Mouse (Mus musculus) inflammation-experienced regulatory T-cells (primary cell): ENCODE results near the gene Slc2a4. TPM values are rescaled to one million over a fixed set of nuclear protein-coding genes. Genes with fewer than 3 reads are reported as not detected.

ENCODE experiments used
- polyA plus RNA-seq, 2 experiments: library from polyadenylated mRNA; unstranded; fragments of 100-300 nt; shearing (Covaris generic); gene quantifications; one replicate each; pipeline ENCODE4 v1.2.1; 2017

Slc2a4 gene
- polyA plus RNA-seq: 1 to 10 TPM in 1 of 2 experiments, not detected in 1; 1.5 TPM

DNA sequence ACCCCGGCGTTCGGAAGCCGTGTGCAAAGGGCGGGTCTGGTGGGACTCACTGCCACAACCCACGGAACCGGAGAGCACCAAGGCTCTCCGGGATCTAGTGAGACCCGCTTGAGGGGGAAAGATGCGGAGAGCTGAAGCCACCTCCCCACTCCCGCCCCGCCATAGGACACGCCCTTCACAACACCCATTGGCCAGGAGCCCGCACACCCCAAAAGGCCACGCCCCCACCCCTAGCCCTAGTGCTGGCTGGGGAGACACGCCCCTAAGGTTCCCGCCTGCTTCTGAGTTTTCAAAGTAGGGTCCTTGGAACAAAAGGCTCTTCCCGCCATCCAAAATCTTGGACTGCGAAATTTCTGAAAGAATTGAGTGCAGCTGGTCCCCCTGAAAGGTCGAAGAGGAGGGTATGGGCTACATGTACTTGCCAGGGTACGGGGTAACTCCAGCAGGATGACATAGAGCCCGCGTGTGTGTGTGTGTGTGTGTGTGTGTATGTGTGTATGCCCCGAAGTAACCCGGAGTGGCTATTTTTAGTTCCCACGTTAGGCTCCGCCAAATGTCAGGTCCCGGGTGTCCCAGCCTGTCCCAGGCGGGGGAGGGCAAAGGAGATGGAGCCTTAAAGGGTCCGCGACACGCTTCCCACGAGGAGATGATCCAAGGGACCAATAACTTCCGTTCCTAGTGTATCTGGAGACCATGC, at the start of gene Slc2a4:
Gene Slc2a4 (minus strand): TSS at position 123 of the 697 bp plus-strand sequence.

DNA sequence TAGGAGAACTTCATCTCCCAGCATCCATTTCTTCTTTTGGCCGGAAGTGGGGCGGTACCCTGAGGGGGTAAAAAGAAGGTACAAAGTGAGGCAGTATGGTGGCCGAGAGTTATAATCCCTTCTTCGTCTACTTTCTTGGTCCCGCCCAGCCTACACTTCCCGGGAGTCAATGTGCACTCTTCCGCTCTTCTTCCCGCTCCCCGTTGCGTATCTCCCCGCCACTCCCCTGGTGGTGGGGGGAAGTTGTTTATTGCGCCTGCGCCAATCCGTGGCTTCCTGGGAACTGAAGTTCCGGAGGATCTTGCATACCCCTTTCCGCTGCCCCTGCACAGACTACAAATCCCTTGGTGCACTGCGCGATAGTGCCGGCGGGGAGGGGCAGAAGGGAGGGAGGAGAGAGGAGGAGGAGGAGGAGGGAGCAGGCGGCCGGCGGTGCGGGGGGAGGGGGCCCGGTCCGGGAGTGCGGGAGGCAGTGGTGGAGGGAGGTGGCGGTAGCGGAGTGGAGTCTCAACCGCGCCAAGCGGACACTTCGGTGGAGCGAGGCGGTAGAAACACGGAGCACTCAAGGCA, 47.5 kb upstream of the Slc2a4 start, which contains the start of gene Phf23:
Gene Phf23 (plus strand): TSS at position 387 of the 570 bp plus-strand sequence.

DNA sequence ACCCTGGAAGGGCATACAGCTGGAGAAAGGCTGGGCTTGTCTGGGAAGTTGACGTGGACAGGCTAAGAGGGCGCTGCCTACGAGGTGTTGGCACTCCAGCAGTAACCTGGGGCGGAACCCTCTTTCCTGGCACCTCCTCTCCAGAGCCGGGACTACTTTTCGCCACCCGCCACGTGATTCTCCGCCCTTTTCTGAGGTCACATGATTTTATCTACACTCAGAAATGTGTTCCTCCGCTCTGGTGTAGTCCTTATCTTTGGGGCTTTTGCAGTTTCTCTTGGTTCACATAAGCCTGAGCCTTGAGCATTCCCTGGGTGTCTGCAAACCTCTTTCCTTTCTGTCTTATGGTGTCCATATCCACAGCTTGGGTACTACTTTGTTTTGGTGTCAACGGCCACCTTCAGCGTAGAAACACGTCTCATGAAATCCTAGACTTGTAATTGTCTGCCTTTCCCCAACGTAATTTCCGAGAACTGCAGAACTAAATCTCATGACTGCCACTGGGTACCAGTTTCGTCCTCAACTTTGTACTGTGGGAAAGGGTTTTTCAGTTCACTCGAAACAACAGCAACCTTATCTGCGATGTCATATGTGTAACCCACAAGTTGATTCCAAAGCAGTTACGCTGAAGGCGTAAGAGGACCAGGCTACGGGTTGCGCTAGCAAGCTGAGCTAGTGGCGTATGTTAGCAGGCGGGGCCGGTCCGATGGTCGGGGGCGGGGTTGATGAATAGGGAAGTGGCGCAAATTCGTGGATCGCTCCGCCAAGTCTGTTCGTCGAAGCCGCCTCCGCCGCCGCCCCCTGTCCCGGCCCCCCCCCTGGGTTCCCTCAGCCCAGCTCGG, 43.1 kb upstream of the Slc2a4 start, which contains the start of gene Gabarap:
Gene Gabarap (plus strand): TSS at position 294 of the 842 bp plus-strand sequence.

DNA sequence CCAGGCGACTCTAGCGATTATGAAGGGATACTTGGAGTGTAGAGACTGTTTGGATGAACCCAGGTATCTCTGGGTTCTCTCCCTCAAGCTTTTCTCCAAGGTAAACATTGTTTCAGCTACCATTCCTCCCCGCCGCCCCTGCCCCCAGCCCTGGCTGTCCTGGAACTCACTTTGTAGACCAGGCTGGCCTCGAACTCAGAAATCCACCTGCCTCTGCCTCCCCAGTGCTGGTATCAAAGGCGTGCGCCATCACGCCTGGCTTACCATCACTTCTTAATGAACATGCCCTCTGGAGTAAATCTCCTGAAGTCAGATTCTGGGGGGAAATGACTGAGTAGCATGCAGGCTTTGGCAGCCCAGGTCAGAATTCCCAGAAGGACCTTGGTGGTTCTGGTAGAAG, 34.2 kb upstream of the Slc2a4 start, which contains the start of gene Elp5:
Gene Elp5 (minus strand): TSS at position 293 of the 400 bp plus-strand sequence.

DNA sequence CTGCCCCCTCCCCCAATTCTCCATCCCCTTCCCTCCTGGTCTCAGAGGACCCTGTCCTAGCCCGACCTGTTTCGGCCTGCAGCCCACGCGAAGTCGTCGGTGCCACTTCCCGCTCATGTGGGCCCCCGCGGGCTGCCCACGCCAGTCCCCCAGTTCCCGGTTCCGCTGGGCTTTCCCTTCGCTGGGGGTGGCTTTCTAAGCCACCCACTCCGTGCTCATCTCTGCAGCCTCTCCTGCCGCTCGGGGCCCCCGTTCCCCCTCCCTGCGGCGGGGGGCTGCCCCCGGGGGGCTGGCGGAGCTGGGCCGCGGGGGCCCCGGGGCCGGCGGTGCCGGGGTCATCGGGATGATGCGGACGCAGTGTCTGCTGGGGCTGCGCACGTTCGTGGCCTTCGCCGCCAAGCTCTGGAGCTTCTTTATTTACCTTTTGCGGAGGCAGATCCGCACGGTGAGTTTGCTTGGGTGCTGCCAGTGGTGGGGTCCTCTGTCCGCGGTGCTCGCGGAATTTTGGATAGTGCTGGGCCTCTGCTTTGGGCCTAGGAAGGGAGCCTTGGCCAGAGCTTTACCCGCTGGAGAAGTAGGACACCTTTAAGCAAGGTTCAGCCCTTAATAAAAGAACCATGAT, 33.3 kb upstream of the Slc2a4 start, which contains the start of gene Ctdnep1:
Gene Ctdnep1 (plus strand): TSS at position 16 of the 622 bp plus-strand sequence.

DNA sequence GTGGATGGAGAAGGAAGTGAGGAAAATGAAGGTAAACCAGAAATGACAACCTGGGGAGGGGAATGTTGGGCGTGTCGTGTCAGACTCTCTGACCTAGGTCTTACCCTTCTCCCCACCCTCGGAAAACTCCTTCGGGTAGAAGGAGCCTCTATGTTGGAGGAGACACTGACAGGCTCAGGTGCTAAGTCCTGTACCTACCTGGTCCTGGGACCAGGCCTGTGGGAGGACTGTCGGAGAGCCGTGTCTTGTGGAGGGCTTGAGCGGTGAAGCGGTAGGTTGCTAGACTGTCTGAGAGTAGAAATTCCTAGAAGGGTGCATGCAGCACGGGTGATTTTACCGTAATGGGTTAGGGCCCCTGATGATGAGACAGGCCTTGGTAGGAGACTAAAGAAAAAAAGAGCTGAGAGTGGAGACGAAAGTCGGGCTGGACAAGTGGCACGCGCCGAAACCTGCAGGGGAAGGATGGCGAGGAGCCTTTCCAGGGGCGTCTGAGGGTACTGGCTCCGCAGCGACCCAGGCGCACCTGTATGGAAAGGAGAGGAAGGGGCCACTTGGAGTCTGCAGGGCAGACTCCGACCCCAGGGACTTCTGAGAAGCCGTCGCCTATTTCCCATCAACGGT, 16.8 kb upstream of the Slc2a4 start, which contains the start of gene Cldn7:
Gene Cldn7 (plus strand): TSS at position 130 of the 621 bp plus-strand sequence.

DNA sequence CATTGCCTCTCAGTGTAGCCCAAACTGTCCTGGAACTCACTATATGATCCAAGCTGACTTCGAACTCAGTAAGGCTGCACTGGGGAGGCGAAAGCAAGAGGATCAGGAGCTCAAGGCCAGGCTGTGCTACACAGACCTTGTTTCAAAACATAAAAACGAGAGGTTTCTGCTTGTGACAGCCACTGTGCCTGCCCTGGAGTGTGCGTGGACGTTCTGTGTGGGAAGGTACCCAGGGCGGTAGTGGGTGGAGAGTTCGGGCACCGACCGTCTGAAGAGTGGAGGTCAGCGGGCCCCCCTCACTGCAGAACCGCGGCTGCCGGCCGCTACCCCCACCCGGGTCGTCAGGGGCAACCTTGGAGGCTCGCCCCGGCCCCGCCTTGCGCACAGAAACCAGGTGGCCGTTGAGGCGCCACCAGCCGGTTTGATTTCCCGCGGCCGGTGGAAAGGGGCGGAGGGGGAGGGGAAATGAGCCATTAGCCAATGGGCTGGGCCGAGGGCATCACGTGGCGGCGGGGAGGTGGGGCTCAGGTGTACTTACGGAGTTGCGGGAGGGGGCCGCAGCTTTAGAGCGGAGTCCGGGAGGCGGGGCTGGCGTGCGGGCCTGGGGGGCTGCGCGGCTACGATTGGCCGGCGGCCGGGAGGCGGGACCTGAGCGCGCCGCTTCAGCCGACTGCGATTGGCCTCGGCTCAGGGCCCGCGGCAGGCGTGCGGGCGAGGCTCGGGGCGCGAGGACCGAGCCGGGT, 12.7 kb downstream of the Slc2a4 start, which contains the start of gene Ybx2:
Gene Ybx2 (plus strand): TSS at position 660 of the 743 bp plus-strand sequence.

DNA sequence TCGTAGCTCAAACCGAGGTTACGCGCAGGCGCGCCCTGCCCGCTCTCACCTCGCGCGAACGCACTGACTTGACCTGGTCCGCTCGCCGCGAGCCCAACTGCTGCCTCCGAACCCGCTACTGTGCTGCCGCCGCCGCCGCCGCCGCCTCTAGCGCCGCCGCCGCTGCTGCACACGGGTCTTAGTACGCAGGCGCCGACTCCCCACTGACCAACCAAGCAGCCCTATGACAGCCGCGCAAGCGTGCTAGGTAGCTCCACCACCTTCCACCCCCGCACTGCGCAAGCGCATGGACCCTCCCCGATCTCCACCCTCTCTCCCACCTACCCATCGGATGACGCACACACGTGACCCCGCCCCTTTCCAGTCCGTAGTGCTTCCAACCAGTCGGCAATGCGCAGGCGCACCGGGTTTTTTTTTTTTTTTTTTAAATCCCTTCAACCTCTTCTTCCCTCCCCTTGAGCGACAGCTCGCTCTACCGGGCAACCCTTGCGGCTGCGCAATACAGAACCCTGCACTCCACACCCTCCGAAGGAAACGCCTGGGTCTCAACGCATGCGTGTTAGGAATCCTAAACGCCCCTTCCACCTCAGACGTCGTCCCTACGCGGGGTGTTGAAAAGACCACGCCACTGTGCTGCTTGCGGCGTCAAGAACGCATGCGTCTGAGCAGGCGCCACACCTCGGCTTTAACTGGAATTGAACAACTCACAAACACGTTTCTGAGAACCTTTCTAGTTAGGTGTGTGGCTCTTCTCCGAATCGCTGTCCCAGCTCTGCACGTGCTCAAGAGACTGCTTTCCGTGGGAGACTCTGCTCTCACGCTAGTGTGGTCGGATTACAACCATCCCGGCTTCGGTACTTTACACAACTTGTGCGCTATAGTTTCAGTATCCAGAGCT, 26.6 kb downstream of the Slc2a4 start, which contains the start of gene Eif5a:
Gene Eif5a (minus strand): TSS at position 845 of the 898 bp plus-strand sequence.

DNA sequence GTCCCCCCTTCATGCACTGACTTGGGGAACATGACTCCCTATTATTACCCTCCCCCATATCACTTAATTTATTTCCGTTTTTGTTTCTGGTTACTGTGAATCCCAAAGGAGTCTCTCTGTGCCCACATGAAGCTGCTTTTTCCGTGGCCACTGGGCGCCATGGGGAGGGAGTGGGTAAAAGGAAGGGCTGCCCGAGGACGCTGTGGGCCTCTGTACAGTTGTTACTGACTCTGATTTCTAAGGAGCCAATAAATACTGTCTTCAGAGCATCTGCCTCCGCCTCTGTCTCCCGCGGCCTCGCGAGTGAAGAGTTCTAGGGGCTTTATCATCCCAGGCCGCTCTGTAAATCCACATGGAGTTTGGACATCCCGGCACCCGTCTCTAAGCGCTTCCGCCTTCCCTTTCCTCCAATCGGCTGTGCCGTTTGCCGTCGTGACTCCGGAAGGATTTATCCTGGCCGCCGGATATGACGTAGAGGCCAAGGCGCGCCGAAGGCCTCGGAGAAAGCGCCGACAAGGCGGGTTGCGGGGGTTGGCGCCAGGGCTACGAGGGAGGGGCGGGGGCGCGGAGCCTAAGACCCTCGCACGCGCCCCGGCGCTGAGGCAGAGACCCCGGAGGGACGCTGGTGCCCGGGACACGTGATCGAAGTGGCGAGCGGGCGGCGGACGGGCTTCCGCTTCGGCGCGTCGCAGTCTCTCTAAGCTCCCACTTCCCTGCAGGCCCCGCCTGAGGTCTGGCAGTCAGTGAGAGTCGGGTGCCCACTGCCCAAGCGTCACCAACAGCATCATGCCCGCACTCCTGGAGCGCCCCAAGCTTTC, 34.2 kb downstream of the Slc2a4 start, which contains the start of gene Gps2:
Gene Gps2 (plus strand): TSS at position 335 of the 818 bp plus-strand sequence.

DNA sequence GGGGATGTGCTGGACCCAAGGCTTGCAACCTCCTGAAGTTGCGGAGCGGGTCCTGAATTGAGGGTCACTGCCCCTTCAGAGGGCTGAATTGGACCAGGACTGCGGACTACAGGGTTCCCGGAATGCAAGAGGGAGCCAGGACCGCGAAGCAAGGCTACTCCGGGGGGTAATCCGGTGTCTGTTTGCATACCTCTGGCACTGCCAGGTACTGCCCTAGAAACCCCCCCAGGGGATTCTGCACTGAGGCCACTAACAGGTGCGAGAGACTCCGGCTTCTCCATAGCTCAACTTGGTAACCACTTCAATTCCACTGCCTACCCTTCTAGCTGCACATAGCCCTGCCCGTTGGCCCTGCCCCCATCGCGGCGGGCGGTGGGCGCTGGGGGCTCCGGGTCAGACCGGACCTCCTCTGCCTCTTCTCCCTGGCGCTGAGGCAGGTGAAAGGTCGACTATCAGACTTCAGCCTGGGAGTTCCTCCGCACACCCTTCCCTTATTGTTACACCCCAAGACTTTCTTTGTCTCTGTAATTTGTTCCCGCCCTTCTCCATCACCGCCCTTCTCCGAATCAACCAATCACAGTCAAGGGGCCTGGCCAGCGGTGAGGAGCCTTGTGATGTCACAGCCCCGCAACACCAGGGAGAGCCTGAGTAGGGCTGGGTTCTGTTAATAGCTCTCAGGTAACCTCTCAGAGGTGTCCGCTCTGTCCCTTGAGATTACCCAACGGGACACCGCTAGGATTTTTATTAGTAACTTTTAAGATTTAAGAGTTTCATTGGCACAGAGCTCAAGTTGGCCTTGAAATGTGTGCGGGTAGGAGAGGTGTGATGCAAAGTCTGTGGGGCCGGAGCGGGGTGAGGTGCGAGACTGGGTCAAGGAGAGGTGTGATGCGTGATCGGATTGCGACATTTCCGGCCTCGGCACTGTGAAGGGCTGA, 47.2 kb downstream of the Slc2a4 start, which contains the start of the genes 2810408A11Rik and Neurl4:
Gene 2810408A11Rik (minus strand): TSS at position 517 of the 935 bp plus-strand sequence.
Gene Neurl4 (plus strand): TSS at position 602 of the 935 bp plus-strand sequence.

DNA sequence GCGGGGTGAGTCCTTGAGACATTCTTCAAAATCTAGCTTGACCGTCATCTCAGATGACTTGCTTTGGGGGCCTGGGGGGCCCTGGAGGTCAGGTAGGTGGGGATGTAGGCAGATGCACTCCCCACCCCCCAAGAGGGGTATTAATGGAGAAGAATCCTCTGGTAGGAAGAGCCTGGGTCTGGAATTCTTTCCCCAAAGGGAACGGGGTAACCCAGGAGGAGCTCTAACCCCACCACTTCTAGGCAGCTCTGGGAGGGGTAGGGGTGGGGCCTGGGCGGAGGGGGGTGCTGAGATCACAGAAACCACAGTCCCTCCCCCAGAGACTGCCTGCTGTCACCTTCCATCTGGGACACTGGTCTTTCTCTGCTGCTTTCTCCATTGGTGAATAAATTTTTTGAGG, 52.7 kb downstream of the Slc2a4 start, which contains the start of gene Acap1:
Gene Acap1 (minus strand): TSS at position 249 of the 400 bp plus-strand sequence.

Other genes with a start within 250 kb of the Slc2a4 start
- gene Polr2a, start 189.6 kb downstream of the Slc2a4 start, polyA plus RNA-seq: 10 to 100 TPM; 43.7 to 44.7 TPM
- 1 to 10 TPM in 1 of 2 experiments, under 1 TPM in 1; 0.29 to 1.3 TPM for gene Slc35g3, start 186.2 kb downstream of the Slc2a4 start, polyA plus RNA-seq
- 1 to 10 TPM; 3.8 to 5.3 TPM for gene Zbtb4, start 182.3 kb downstream of the Slc2a4 start, polyA plus RNA-seq
- gene Chrnb1, start 152.2 kb downstream of the Slc2a4 start, polyA plus RNA-seq: 1 to 10 TPM in 1 of 2 experiments, under 1 TPM in 1; 0.13 to 4.3 TPM
- not detected for gene Fgf11, start 146.3 kb downstream of the Slc2a4 start, polyA plus RNA-seq
- not detected for gene Tmem102, start 142.6 kb downstream of the Slc2a4 start, polyA plus RNA-seq
- gene Gm39566, start 132.9 kb downstream of the Slc2a4 start, polyA plus RNA-seq: under 1 TPM in 1 of 2 experiments, not detected in 1; 0.39 TPM
- not detected for gene Spem2, start 129.7 kb downstream of the Slc2a4 start, polyA plus RNA-seq
- 1 to 10 TPM in 1 of 2 experiments, not detected in 1; 2.1 TPM for gene Spem1, start 126.0 kb downstream of the Slc2a4 start, polyA plus RNA-seq
- under 1 TPM; 0.26 to 0.83 TPM for gene Nlgn2, start 110.4 kb downstream of the Slc2a4 start, polyA plus RNA-seq
- gene Tmem256, start 109.7 kb downstream of the Slc2a4 start, polyA plus RNA-seq: 10 to 100 TPM; 64.6 to 89.9 TPM
- gene Plscr3, start 101.8 kb downstream of the Slc2a4 start, polyA plus RNA-seq: 10 to 100 TPM; 15.4 to 18.5 TPM
- under 1 TPM; 0.08 to 0.72 TPM for gene Tnk1, start 89.5 kb downstream of the Slc2a4 start, polyA plus RNA-seq
- under 1 TPM in 1 of 2 experiments, not detected in 1; 0.93 TPM for gene Tmem95, start 70.2 kb downstream of the Slc2a4 start, polyA plus RNA-seq
- gene Kctd11, start 66.8 kb downstream of the Slc2a4 start, polyA plus RNA-seq: 1 to 10 TPM; 1.3 TPM
- 100 to 1,000 TPM; 503 to 589 TPM for gene Acap1, start 52.6 kb downstream of the Slc2a4 start, polyA plus RNA-seq
- gene 2810408A11Rik, start 47.2 kb downstream of the Slc2a4 start, polyA plus RNA-seq: 1 to 10 TPM; 3.6 to 4.8 TPM
- 10 to 100 TPM in 1 of 2 experiments, 1 to 10 TPM in 1; 6.4 to 11.6 TPM for gene Neurl4, start 47.1 kb downstream of the Slc2a4 start, polyA plus RNA-seq
- gene Gps2, start 34.3 kb downstream of the Slc2a4 start, polyA plus RNA-seq: 100 to 1,000 TPM; 175 to 265 TPM
- 1,000 to 10,000 TPM; 1,144 to 1,177 TPM for gene Eif5a, start 26.2 kb downstream of the Slc2a4 start, polyA plus RNA-seq
- not detected for gene Ybx2, start 12.4 kb downstream of the Slc2a4 start, polyA plus RNA-seq
- 1 to 10 TPM in 1 of 2 experiments, under 1 TPM in 1; 0.81 to 1.2 TPM for gene Cldn7, start 16.6 kb upstream of the Slc2a4 start, polyA plus RNA-seq
- gene Ctdnep1, start 33.0 kb upstream of the Slc2a4 start, polyA plus RNA-seq: 10 to 100 TPM; 39.1 to 74.9 TPM
- 10 to 100 TPM; 63.7 to 67.7 TPM for gene Elp5, start 34.3 kb upstream of the Slc2a4 start, polyA plus RNA-seq
- gene Gabarap, start 43.0 kb upstream of the Slc2a4 start, polyA plus RNA-seq: 100 to 1,000 TPM; 391 to 427 TPM
- 10 to 100 TPM; 85.5 to 94.7 TPM for gene Phf23, start 47.6 kb upstream of the Slc2a4 start, polyA plus RNA-seq
- 10 to 100 TPM; 26.6 to 46.3 TPM for gene Dvl2, start 52.4 kb upstream of the Slc2a4 start, polyA plus RNA-seq
- gene Acadvl, start 67.2 kb upstream of the Slc2a4 start, polyA plus RNA-seq: 100 to 1,000 TPM in 1 of 2 experiments, 10 to 100 TPM in 1; 97.3 to 113 TPM
- 10 to 100 TPM in 1 of 2 experiments, 1 to 10 TPM in 1; 9.1 to 10.5 TPM for gene Dlg4, start 68.8 kb upstream of the Slc2a4 start, polyA plus RNA-seq
- not detected for gene Asgr1, start 105.9 kb upstream of the Slc2a4 start, polyA plus RNA-seq
- gene Asgr2, start 144.5 kb upstream of the Slc2a4 start, polyA plus RNA-seq: not detected
- under 1 TPM in 1 of 2 experiments, not detected in 1; 0.23 TPM for gene Mgl2, start 182.1 kb upstream of the Slc2a4 start, polyA plus RNA-seq
- 1 to 10 TPM in 1 of 2 experiments, not detected in 1; 1.6 TPM for gene Clec10a, start 208.0 kb upstream of the Slc2a4 start, polyA plus RNA-seq